ENCODE assay signal across 12 mouse cellular contexts in the genomic region with DNA sequence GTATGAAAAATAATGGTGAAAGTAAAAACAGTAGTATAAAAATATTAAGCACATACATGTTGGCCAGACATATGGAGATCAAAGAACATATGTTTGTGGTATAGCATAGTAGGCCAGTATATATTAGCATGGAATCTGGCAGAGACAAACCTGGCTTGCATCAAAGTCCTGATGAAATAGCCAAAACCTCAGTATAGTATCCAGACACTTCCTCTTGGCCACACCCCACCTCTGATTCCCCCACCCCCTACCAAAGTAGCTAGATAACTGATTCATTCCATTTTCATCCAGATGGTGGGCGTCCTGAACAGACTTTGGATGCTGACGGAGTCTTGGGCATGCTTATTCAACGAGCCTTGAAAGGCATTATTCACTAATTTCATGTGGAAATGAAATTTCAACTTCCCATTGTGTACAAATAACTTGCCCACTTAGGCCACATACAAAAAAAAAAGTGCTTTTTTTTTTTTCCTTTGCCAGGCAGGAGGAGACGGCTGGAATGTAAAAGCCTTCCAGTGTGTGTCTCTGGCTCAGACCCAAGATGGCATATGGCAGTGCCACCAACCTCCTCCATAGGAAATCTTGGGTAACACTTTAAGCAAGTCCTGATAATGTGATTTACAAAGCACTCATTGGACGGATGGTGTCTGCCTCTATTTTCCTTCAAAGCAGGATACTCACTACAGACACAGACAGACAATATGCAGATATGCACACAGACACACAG.
DNase-seq lines count a peak whose midpoint lies in the region; ATAC-seq and TF ChIP-seq lines count a peak whose summit lies in the region.
"Had no signal": no experiment of that assay in that cellular context is flagged by ENCODE, and none has a peak within 500 bp of the region (broad histone marks: within the 10 kb centered on the region; RNA-seq: fewer than 3 reads in every experiment).

No protein-coding gene starts in this region.

- TF ChIP-seq CTCF in forebrain, postnatal 0 days (IDR thresholded peaks at IDR 0.05; ENCODE audit: low read depth): no peak
- TF ChIP-seq CTCF in heart, adult 2 months (IDR thresholded peaks at IDR 0.05): no peak

- no peak for TF ChIP-seq POLR2A in heart, adult 2 months (IDR thresholded peaks at IDR 0.05; ENCODE audit: insufficient read depth, low read depth, low read length)

- intact Hi-C loops in heart, adult 2 months (cut with DNase I): no loop called here

- 40% methylated on average over 5 of the region's 5 CpGs for WGBS in midbrain, embryonic 14.5 days
- WGBS in midbrain, embryonic 10.5 days: 87% methylated on average over 5 of the region's 5 CpGs
- 24% methylated on average over 5 of the region's 5 CpGs for WGBS in forebrain, postnatal 0 days
- 70% methylated on average over 5 of the region's 5 CpGs for WGBS in heart, adult 2 months

- H3K4me2 ChIP-seq in midbrain, embryonic 14.5 days (ENCODE audit: low read length): no peak overlapping the region
- H3K4me2 ChIP-seq in forebrain, postnatal 0 days (ENCODE audit: low read depth): no peak overlapping the region
- H3K4me2 ChIP-seq: liver, embryonic 13.5 days had no signal

- H3K9me3 ChIP-seq in midbrain, embryonic 14.5 days (ENCODE audit: control insufficient read depth, low read length): no peaks in the 10 kb centered on the region
- H3K9me3 ChIP-seq in midbrain, embryonic 10.5 days (replicated peaks): no peaks in the 10 kb centered on the region
- H3K9me3 ChIP-seq in forebrain, postnatal 0 days (ENCODE audit: low read length): no peaks in the 10 kb centered on the region
- H3K9me3 ChIP-seq: liver, embryonic 13.5 days had no signal

- no peak overlapping the region for H3K4me3 ChIP-seq in midbrain, embryonic 14.5 days (replicated peaks; ENCODE audit: low read depth, low read length)
- H3K4me3 ChIP-seq in midbrain, embryonic 10.5 days: no peak overlapping the region
- H3K4me3 ChIP-seq in forebrain, postnatal 0 days (ENCODE audit: low read depth, low read length): no peak overlapping the region
- H3K4me3 ChIP-seq in heart, adult 2 months: no peak overlapping the region
- H3K4me3 ChIP-seq: liver, embryonic 13.5 days had no signal

- no peaks in the 10 kb centered on the region for H3K36me3 ChIP-seq in midbrain, embryonic 14.5 days (ENCODE audit: control insufficient read depth, insufficient read depth, low read length)
- no peaks in the 10 kb centered on the region for H3K36me3 ChIP-seq in midbrain, embryonic 10.5 days
- H3K36me3 ChIP-seq in forebrain, postnatal 0 days (ENCODE audit: insufficient read depth): no peaks in the 10 kb centered on the region
- H3K36me3 ChIP-seq in heart, adult 2 months (ENCODE audit: control insufficient read depth, insufficient read depth, low read length): no peaks in the 10 kb centered on the region
- H3K36me3 ChIP-seq: liver, embryonic 13.5 days had no signal

- no peaks in the 10 kb centered on the region for H3K4me1 ChIP-seq in midbrain, embryonic 14.5 days (ENCODE audit: control insufficient read depth, insufficient read depth, low read length)
- 0 out of 2 replicates have a peak, but pooled peaks cover 4% of the 10 kb centered on the region for H3K4me1 ChIP-seq in midbrain, embryonic 10.5 days
- peaks cover 7% of the 10 kb centered on the region; the same call in 1 of the 2 replicates for H3K4me1 ChIP-seq in forebrain, postnatal 0 days (ENCODE audit: insufficient read depth)
- H3K4me1 ChIP-seq in heart, adult 2 months (ENCODE audit: control insufficient read depth, insufficient read depth, low read length): no peaks in the 10 kb centered on the region; the same call in none of the 2 replicates
- H3K4me1 ChIP-seq: liver, embryonic 13.5 days had no signal

- no peak overlapping the region for H3K27ac ChIP-seq in midbrain, embryonic 14.5 days (replicated peaks; ENCODE audit: low read depth, low read length)
- no peak overlapping the region for H3K27ac ChIP-seq in midbrain, embryonic 10.5 days (replicated peaks)
- H3K27ac ChIP-seq in forebrain, postnatal 0 days (ENCODE audit: low read depth, low read length): 0 out of 2 replicates have a peak overlapping the region, but pooled peaks have one; percentile 24
- no peak overlapping the region for H3K27ac ChIP-seq in heart, adult 2 months
- H3K27ac ChIP-seq: liver, embryonic 13.5 days had no signal

- 0 out of 2 replicates have a peak, but pooled peaks have one; percentile 17 for ATAC-seq in midbrain, embryonic 14.5 days (ENCODE audit: low FRiP score, low TSS enrichment)
- ATAC-seq in forebrain, postnatal 0 days: peak; percentile 55

- TF ChIP-seq EP300 in heart, adult 2 months (IDR thresholded peaks at IDR 0.05; ENCODE audit: insufficient read depth, low read depth, low read length): no peak

- no peak overlapping the region for H3K9ac ChIP-seq in midbrain, embryonic 14.5 days (replicated peaks; ENCODE audit: low read length)
- no peak overlapping the region for H3K9ac ChIP-seq in forebrain, postnatal 0 days
- H3K9ac ChIP-seq in heart, adult 2 months (ENCODE audit: low read depth, low read length): no peak overlapping the region
- H3K9ac ChIP-seq: liver, embryonic 13.5 days had no signal

- no peaks in the 10 kb centered on the region for H3K27me3 ChIP-seq in midbrain, embryonic 14.5 days (ENCODE audit: control insufficient read depth, insufficient read depth, low read length)
- H3K27me3 ChIP-seq in midbrain, embryonic 10.5 days (ENCODE audit: low read depth, poor library complexity, severe bottlenecking): no peaks in the 10 kb centered on the region
- no peaks in the 10 kb centered on the region for H3K27me3 ChIP-seq in forebrain, postnatal 0 days (ENCODE audit: insufficient read depth, low read length)
- H3K27me3 ChIP-seq in heart, adult 2 months (ENCODE audit: control insufficient read depth, insufficient read depth, low read length): no peaks in the 10 kb centered on the region
- H3K27me3 ChIP-seq: liver, embryonic 13.5 days had no signal

- DNase-seq in frontal cortex, postnatal 36 days (ENCODE audit: low spot score in 2 of 2): peak; percentile 45 to 83
- no peak for DNase-seq in frontal cortex, postnatal 25 days (ENCODE audit: low spot score in 2 of 2)
- peak; percentile 54 for DNase-seq in midbrain, embryonic 14.5 days
- DNase-seq in midbrain, embryonic 10.5 days (ENCODE audit: low spot score): no peak
- DNase-seq in forebrain, postnatal 0 days: peak; percentile 74
- DNase-seq in telencephalon, adult 2 months (ENCODE audit: low read depth, low spot score): peak; percentile 62
- no peak for DNase-seq in kidney, postnatal 36 days
- no peak for DNase-seq in heart, adult 2 months
- DNase-seq: adrenal gland, postnatal 36 days; heart, postnatal 4 days; kidney, postnatal 14 days; liver, embryonic 13.5 days had no signal

- no peaks in the 10 kb centered on the region for H3K79me2 ChIP-seq in heart, adult 2 months (replicated peaks; ENCODE audit: control insufficient read depth, insufficient read depth, low read length)

Comparison
In these comparisons a context has a peak if more than half of its experiments do, and no peak if none do; other contexts are left out.
1. DNase-seq: peak in frontal cortex, postnatal 36 days (2 of 2), midbrain, embryonic 14.5 days (single experiment), forebrain, postnatal 0 days (single experiment) and telencephalon, adult 2 months (single experiment); none in frontal cortex, postnatal 25 days (0 of 2), midbrain, embryonic 10.5 days (single experiment), kidney, postnatal 36 days (0 of 2) and heart, adult 2 months (0 of 2).